Mouse (Mus musculus): ENCODE measurements at regions not wholly inside any gene's neighbourhood (a gene's known extent, or its start where the extent isn't known, plus 50 kb on each side); places are given as distances from the start of the nearest gene placed in this dataset.

GRCm38 (mm10) chr9:25414315-25414714 is 67.0 kb upstream of the Eepd1 start:
- TF ChIP-seq EP300 (IDR thresholded peaks at IDR 0.05) (no peak), CTCF (IDR thresholded peaks at IDR 0.05) (no peak)

Measured in lung, postnatal 0 days (tissue).